Mouse (Mus musculus) thymus, postnatal 0 days (tissue): ENCODE data around the gene Pdzrn3. TPM values are rescaled to one million over a fixed set of nuclear protein-coding genes. Genes with fewer than 3 reads are reported as not detected.

Source experiments
- DNase-seq: peaks from one replicate; pipeline ENCODE4 v3.0.0-alpha.2; 2015; ENCODE audit warnings: low spot score
- polyA plus RNA-seq: library from polyadenylated mRNA; unstranded; fragments of >200 nt; fragmentation: Nextera tagmentation; extraction: Ambion mirVana; gene quantifications from 2 replicates; pipeline ENCODE4 v1.2.1, GENCODE M21; 2015

Pdzrn3 gene
- polyA plus RNA-seq, 1 experiment from 2014 or later = 0.73 TPM

DNA sequence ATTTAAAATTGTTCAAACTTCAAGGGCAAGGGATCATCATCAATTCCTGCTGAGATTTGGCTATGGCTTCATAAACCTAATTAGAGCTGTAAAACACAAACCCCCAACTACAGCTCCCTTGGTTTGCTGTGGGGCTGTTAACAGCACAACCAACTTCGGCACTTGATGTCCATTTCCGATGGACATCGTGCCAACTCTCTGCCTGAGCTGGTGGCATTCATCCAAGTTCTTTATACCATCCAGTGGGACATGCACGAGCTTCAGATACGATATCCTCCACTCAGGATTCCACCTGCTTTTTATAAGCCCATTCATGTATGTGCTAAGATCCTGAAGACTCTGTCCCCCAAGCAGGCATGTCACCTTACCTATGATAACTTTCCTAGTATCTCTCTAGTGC is 118.3 kb downstream of the Pdzrn3 start:
- DNase-seq = no peak

DNA sequence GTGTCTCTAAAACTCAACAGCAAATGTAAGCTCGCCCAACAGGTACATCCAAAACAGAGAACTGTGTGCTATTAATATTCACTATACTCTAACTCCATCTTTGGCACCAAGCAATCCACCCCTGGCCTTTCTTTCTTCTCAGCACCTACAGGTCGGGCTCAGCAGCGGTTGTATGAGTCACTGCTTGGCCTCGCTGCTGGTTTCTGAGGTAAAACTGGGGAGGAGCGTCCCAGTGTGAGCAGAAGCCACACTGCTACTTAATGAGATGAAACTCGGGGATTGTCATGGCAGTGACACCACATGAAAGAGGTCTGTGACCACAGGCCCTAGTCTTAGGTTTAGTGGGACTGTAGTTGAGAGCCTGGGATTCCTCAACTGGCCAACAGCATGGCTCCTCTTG is 120.3 kb downstream of the Pdzrn3 start:
- no peak for DNase-seq

- DNase-seq = no peak
Measured at GRCm38 (mm10) chr6:101254652-101255051, 123.0 kb downstream of the Pdzrn3 start.

- no peak for DNase-seq
Measured at GRCm38 (mm10) chr6:101251916-101252603, 125.6 kb downstream of the Pdzrn3 start.

- no peak for DNase-seq
Measured at GRCm38 (mm10) chr6:101251160-101251559, 126.5 kb downstream of the Pdzrn3 start.

DNA sequence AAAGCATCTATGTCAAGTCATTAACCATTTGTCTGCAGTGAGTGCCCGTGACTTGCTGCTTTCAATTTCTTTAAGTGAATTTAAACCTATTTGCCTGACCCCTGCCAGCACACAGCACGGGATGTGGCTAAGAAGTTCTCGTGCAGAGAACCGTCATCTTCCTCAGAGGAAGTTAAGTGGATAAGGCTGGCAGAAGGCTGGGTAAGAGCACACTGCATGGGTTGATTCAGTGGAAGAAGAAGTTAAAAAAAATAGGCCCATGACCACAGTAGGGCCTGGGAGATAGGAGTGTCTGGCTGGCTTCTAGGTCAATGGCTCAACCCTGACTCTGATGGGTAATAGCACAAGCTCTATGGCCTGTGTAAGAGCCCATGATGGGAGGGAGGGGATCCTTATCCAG is 131.6 kb downstream of the Pdzrn3 start:
- no peak for DNase-seq

DNA sequence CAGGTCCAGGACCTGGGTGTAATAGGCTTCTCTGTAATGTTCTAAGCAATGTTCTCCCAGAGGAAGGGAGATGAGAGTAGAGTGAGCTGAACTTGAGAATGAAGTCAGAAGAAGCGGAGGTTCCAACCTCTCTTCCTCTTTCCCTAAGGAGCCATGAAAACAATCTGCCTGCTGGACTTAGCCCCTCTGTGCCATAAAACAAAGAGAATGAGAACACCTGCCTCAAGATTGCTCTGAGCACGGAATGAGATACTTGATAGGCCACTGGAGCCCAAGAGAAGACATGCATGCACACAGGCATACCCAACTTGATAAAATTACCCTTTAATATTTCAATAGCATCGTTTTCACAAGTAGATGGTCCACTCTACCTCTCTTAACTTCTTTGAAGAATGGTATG is 133.3 kb downstream of the Pdzrn3 start:
- no peak for DNase-seq

DNA sequence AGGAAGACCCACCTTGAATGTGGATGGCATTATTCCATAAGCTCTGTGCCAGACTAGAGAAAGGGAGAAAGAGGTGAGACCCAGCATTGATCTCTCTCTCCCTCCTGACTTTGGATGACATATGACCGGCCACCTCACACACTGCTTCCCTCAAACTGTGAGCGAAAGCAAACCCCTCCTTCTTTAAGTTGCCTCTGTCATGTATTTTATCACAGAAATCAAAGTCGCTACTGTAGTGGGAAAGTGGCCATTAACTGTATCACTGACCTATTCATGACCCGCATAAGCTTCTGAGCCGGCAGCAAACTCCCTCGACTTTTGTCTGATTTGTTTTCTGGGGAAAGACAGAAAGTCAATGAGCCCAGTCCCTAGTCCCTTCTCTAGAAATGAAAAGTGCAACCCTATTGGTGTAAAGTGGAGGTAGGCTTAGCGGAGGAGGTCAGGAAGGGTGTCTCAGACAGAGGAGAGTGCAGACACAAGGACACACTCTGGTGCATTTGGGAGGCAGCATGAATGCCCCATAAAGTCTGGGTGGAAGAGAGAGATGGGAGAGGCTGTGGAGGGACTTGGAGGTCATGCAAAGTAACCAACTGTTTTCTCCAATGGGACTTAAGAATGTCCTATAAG is 134.4 kb downstream of the Pdzrn3 start:
- DNase-seq = no peak

- no peak for DNase-seq
Measured at GRCm38 (mm10) chr6:101236641-101237246, 141.0 kb downstream of the Pdzrn3 start.

DNA sequence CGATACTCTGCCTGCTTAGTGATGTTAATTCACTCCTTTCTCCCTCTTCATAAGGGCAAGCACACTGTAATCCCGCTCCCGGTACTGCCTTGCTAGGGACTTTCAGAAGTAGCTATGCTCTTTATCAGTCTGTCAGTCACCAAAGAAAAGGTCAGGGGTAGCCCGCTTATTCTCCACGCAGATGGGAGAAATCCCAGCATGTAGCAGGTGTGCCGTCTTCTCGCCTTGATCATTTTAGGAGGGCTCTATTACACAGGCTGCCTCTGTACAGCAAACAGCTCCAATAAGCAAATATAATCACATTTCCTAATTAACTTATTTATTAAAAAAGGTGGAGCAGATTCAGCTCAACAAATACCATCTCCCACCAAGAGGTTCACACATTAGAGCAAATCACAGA is 141.5 kb downstream of the Pdzrn3 start:
- DNase-seq = no peak

DNA sequence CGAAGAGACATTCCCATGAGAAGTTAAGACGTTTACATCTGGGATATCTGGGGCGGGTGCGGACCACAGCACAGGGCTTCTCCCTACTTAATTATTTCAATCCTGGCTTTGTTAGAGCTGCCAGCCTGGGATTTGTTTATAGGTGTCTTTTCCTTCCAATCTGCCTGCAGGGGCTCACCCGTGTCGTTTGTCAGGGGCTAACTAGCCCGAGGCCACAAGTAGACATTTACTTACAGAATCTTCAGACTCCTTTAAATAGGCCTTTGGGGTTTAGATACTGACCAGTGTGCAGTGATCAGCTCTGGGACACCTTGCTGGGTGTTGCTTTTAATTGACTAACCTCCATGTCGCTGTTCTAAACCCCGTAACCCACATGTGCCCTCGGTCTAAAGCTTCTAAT is 143.3 kb downstream of the Pdzrn3 start:
- DNase-seq = no peak

- no peak for DNase-seq
Measured at GRCm38 (mm10) chr6:101233680-101234079, 144.0 kb downstream of the Pdzrn3 start.

GRCm38 (mm10) chr6:101227294-101227855 is 150.3 kb downstream of the Pdzrn3 start:
- DNase-seq = no peak

GRCm38 (mm10) chr6:101220307-101220706 is 157.4 kb downstream of the Pdzrn3 start:
- no peak for DNase-seq

DNA sequence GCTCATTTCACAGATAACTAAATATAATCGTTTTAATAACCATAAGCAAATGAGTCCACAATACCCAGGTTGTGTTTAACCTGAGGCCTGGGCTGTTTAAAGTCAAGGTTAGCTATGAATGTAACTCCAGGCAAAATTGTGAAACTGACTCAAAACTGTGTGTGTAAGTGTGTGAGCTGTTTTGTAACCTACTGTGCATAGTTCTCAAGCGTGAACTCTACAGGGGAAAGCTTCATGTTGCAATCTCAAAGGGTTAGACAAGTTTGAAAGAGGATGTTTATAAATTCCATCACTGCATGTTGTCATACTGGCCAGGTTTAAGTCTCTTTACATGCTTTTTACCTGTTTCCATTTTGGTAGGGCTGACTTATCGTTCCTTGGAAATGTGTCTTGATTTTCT is 158.7 kb downstream of the Pdzrn3 start:
- DNase-seq = no peak

DNA sequence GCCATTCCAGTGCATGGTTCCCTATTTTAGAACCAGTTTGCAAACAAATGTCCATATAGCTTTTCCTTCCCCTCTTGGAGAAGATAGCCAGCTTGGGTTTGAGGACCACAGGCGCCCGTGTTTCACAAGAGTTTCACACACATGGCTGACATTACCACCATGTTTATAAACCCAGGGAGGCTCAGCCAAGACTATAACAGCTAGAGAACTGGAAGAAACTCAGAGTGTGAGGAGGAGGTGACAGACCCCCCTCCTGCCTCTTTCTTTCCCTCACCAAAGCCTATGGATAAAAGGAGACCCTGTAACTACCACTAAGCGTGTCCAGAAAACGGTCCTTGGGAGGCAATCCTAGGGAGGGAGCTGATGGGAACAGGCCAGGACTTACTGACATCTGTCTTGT is 159.5 kb downstream of the Pdzrn3 start:
- DNase-seq = no peak

DNA sequence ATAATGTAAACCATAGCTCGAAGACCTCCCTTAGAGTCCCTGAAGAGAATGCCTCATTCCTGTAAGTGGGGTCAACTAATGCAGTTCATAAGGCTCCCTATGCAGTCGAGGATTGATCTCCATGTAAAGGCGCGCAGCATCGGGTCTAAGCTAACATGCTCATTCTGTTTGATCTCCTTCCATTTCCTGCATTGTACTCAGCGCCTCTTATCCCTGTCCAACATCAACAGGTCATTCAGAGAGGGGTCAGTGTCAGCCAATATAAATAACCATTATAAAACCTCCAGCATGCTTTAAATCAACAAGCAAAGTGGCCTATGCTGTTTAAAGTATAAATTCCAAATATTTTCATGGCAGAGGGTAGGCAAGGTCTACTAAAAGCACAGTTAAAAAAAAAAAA is 159.9 kb downstream of the Pdzrn3 start:
- DNase-seq = no peak

DNA sequence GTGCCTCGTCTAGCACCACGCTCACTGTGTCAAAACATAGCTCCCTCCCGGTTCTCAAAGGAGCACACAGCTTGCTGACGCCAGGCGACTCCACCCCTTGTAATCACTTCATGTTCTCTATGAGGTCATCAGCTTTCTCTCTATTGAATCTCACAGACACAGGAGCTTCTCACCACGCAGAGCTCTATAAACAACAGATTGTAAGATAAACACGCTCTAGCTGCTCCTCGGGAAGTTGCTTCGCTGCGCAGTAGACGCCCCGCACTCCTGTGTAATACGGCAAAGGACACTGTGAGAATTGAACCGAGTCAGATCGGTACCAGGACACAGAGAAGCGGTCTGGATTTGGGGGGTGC is 162.3 kb downstream of the Pdzrn3 start:
- no peak for DNase-seq

- no peak for DNase-seq
Measured at GRCm38 (mm10) chr6:101214734-101215435, 162.8 kb downstream of the Pdzrn3 start.

- DNase-seq = no peak
Measured at GRCm38 (mm10) chr6:101213066-101213465, 164.6 kb downstream of the Pdzrn3 start.

GRCm38 (mm10) chr6:101212086-101212485 is 165.6 kb downstream of the Pdzrn3 start:
- no peak for DNase-seq

DNA sequence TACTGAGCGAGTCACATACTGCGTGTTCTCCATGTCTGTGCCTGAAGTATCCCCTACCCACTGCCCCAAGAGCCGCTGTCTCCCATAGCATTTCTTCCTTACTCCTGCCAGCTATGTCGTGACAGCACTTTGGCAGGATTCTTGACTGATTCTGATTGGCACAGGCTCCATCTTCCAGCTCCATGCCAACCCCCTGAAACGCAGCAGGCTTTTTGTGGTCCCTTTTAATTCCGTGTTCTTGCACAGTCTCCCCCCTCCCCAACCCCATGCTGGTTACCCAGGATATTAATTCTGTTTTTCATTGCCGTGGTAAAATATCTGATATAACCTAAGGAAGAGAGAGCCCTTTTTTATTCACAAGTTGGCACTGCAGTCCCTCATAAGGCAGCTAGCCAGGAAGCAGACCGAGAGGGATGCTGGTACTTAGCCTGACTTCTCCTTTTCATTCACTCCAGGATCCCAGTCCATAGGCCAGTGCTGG is 166.3 kb downstream of the Pdzrn3 start:
- no peak for DNase-seq
